In genomic region chr15:101139885-101140284, GRCm38 (mm10) we compare ENCODE assay signal across 8 mouse cellular contexts. TPM values are rescaled to one million over a fixed set of nuclear protein-coding genes. Genes with fewer than 3 reads are reported as not detected.
DNase-seq lines count a peak whose midpoint lies in the region; ATAC-seq and TF ChIP-seq lines count a peak whose summit lies in the region.

No protein-coding gene starts in this region.

- DNase-seq in heart, postnatal 10 days: peak; percentile 74 to 81
- DNase-seq in kidney, postnatal 4 days: peak; percentile 60 to 68
- no peak for DNase-seq in left cerebral cortex, adult 8-10 months (ENCODE audit: low spot score in 2 of 2)
- DNase-seq in spleen, postnatal 14 days (ENCODE audit: low spot score in 2 of 2): no peak
- no peak for DNase-seq in cerebellum, postnatal 25 days

- peak; percentile 72 for ATAC-seq in common myeloid progenitor, adult 5-6 weeks (replicated peaks; ENCODE audit: low read depth, poor library complexity, severe bottlenecking)
- no peak for ATAC-seq in neural tube, embryonic 14.5 days (ENCODE audit: low read depth)

- peak overlapping the region; percentile 24; the same call in 1 of the 2 replicates for H3K4me3 ChIP-seq in E14TG2a.4 (replicated peaks; ENCODE audit: low read length)
- no peak overlapping the region for H3K4me3 ChIP-seq in neural tube, embryonic 14.5 days (ENCODE audit: low read depth, low read length)

- H3K36me3 ChIP-seq in E14TG2a.4 (ENCODE audit: insufficient read depth, low read length): no peaks in the 10 kb centered on the region
- no peaks in the 10 kb centered on the region for H3K36me3 ChIP-seq in neural tube, embryonic 14.5 days (ENCODE audit: control insufficient read depth, insufficient read depth, low read length)

- TF ChIP-seq CTCF in E14TG2a.4 (conservative IDR thresholded peaks at IDR 0.05; ENCODE audit: low read length): no peak

- peaks cover 25% of the 10 kb centered on the region; the same call in 1 of the 2 replicates for H3K27me3 ChIP-seq in E14TG2a.4 (ENCODE audit: insufficient read depth, low read length)
- no peaks in the 10 kb centered on the region for H3K27me3 ChIP-seq in neural tube, embryonic 14.5 days (ENCODE audit: control insufficient read depth, insufficient read depth, low read length)

- no peak overlapping the region for H3K4me2 ChIP-seq in neural tube, embryonic 14.5 days (ENCODE audit: low read depth, low read length)

- WGBS in neural tube, embryonic 14.5 days: 10% methylated on average over 12 of the region's 12 CpGs

- no peaks in the 10 kb centered on the region for H3K9me3 ChIP-seq in E14TG2a.4 (ENCODE audit: low read length)
- H3K9me3 ChIP-seq in neural tube, embryonic 14.5 days (ENCODE audit: control insufficient read depth, low read length): no peaks in the 10 kb centered on the region

- H3K9ac ChIP-seq in neural tube, embryonic 14.5 days (replicated peaks; ENCODE audit: low read depth, low read length): no peak overlapping the region

- peaks cover 86% of the 10 kb centered on the region for H3K4me1 ChIP-seq in E14TG2a.4 (replicated peaks; ENCODE audit: low read depth, low read length)
- H3K4me1 ChIP-seq in neural tube, embryonic 14.5 days (ENCODE audit: control insufficient read depth, insufficient read depth, low read length): peaks cover 7% of the 10 kb centered on the region; the same call in 1 of the 2 replicates

- intact Hi-C loops in heart, postnatal 10 days (cut with DNase I): no loop called here

- H3K27ac ChIP-seq in neural tube, embryonic 14.5 days (ENCODE audit: low read depth, low read length): 0 out of 2 replicates have a peak overlapping the region, but pooled peaks have one; percentile 5

RNA-seq across cellular contexts. Expression of gene Acvrl1, which starts 11.6 kb away (rescaled TPM):
- total RNA-seq in common myeloid progenitor, adult 5-6 weeks (2017): 0.49 and 5.8 TPM in 2 replicates
- 10 to 100 TPM; 27.1 to 36.6 TPM for total RNA-seq in heart, postnatal 10 days (2021)
- 3.2 and 5.2 TPM in 2 replicates for polyA plus RNA-seq in neural tube, embryonic 14.5 days (2014; fragmentation: Nextera tagmentation; extraction: Ambion mirVana)
- total RNA-seq in left cerebral cortex, adult 8-10 months (2022): 10 to 100 TPM; 18.9 to 25.1 (median 19.3) TPM

RNA-seq across cellular contexts. Expression of gene Ankrd33, which starts 24.3 kb away (rescaled TPM):
- not detected in 2 replicates for total RNA-seq in common myeloid progenitor, adult 5-6 weeks (2017)
- not detected for total RNA-seq in heart, postnatal 10 days (2021)
- polyA plus RNA-seq in neural tube, embryonic 14.5 days (2014; fragmentation: Nextera tagmentation; extraction: Ambion mirVana): 0.18 TPM in 1 of 2 replicates, not detected in the other
- under 1 TPM in 1 of 4 experiments, not detected in 3; 0.34 TPM for total RNA-seq in left cerebral cortex, adult 8-10 months (2022)

RNA-seq across cellular contexts. Expression of gene Acvr1b, which starts 34.0 kb away (rescaled TPM):
- 11.6 and 13.4 TPM in 2 replicates for total RNA-seq in common myeloid progenitor, adult 5-6 weeks (2017)
- total RNA-seq in heart, postnatal 10 days (2021): 10 to 100 TPM; 18.7 to 20.9 TPM
- polyA plus RNA-seq in neural tube, embryonic 14.5 days (2014; fragmentation: Nextera tagmentation; extraction: Ambion mirVana): 27.6 and 28.0 TPM in 2 replicates
- total RNA-seq in left cerebral cortex, adult 8-10 months (2022): 100 to 1,000 TPM; 100 to 118 (median 110) TPM

Comparison
In these comparisons a context has a peak if more than half of its experiments do, and no peak if none do; other contexts are left out.
1. DNase-seq: peak in heart, postnatal 10 days (2 of 2) and kidney, postnatal 4 days (2 of 2); none in left cerebral cortex, adult 8-10 months (0 of 2), spleen, postnatal 14 days (0 of 2) and cerebellum, postnatal 25 days (0 of 2).